Mouse (Mus musculus) erythroblast, embryonic 14.5 days (primary cell): ENCODE results near the gene Lhx9. TPM values are rescaled to one million over a fixed set of nuclear protein-coding genes. Genes with fewer than 3 reads are reported as not detected.
"Not testable (repeated sequence)": the region's sequence is repeated elsewhere in the genome, so short reads cannot be mapped to it uniquely, and the experiment has no call there.

Source experiments
- H3K27me3 ChIP-seq: 2 replicates; pipeline ENCODE4 v1.6.1; 2012; ENCODE audit warnings: inconsistent platforms; ENCODE audit not compliant: control insufficient read depth
- H3K36me3 ChIP-seq: 2 replicates; pipeline ENCODE4 v1.6.1; 2012; ENCODE audit warnings: mild to moderate bottlenecking, inconsistent platforms; ENCODE audit not compliant: control insufficient read depth
- H3K4me1 ChIP-seq: 2 replicates; pipeline ENCODE4 v1.6.1; 2012; ENCODE audit warnings: inconsistent platforms; ENCODE audit not compliant: control insufficient read depth
- H3K4me3 ChIP-seq: replicated peaks from 2 replicates; pipeline ENCODE3; 2012; ENCODE audit warnings: moderate library complexity, mild to moderate bottlenecking, inconsistent platforms
- H3K9me3 ChIP-seq: 2 replicates; pipeline ENCODE4 v1.6.1; 2012; ENCODE audit warnings: low read length, inconsistent platforms, mixed read lengths; ENCODE audit not compliant: control insufficient read depth
- GATA1 ChIP-seq: IDR thresholded peaks from 2 replicates; pipeline ENCODE4 v1.6.1; 2012; ENCODE audit warnings: low read length, inconsistent platforms, mixed read lengths
- TAL1 ChIP-seq: IDR thresholded peaks from 3 replicates; pipeline ENCODE4 v1.6.1; 2012; ENCODE audit warnings: low read length, inconsistent platforms, mixed read lengths
- polyA plus RNA-seq: library from polyadenylated mRNA; stranded (reverse); fragments of >175 nt; gene quantifications from 2 replicates; pipeline ENCODE4 v1.2.3, GENCODE M21; 2012

The Lhx9 gene
- polyA plus RNA-seq: not detected in 2 replicates

DNA sequence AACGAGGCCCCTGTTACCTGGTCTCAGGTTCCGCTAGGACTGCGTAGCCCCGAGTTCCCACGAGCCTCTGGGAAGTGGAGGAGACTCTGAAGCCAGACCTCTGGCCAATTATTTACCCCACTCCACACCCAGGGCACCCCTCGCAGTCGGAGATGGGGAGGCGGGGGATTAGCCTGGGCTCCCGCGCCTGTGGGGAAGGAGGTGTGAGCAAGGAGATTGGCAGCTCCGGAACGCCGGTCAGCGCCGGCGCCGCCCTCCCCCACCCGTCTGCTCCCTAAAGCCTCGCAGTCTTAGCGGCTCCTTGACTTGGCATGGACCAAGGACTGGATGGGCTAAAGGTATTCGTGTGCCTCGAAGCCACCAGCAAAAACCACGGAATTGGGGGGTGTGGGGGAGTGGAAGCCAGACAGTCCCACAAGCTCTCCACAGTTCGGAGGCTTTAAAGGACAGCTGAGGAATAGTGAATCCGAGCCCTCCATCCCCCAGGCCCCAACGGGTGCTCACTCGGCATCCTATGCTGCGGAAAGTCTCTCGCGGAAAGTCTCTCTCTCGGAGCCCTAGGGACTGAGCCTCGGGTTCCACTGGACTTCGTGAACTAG is at the start of gene Lhx9:
Gene Lhx9 (minus strand): TSS at position 67 of the 599 bp plus-strand sequence.
- Histone ChIP-seq H3K4me3 (no peak within 1 kb of the TSS), H3K9me3 (peaks cover 6% of the 10 kb centered on the region; the same call in 1 of the 2 replicates), H3K27me3 (peaks cover 76% of the 10 kb centered on the region), H3K36me3 (no peaks in the 10 kb centered on the region; the same call in 1 of the 2 replicates), H3K4me1 (no peaks in the 10 kb centered on the region; the same call in 1 of the 2 replicates)
- TF ChIP-seq TAL1: no peak
- TF ChIP-seq GATA1: no peak

DNA sequence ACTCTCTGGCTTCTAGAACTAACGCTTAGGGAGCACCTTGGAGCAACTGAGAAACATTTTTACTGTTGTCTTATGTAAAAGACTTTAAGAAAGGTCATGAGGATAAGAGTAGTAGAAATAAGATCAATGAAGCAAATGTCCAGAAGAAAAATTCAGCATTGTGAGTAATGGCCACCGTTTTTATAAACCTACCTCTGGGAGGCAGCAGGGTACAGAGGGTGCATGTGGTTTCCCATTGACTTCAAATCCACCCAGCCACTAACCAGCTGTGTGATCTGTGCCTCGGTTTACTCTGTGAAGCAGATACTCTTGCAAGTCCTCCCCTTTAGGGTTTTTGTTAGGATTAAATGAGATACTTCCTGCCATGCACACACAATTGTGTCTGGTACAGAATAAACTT is 47.7 kb upstream of the Lhx9 start:
- Histone ChIP-seq H3K4me3 (no peak overlapping the region), H3K9me3 (no peaks in the 10 kb centered on the region), H3K36me3 (no peaks in the 10 kb centered on the region), H3K27me3 (no peaks in the 10 kb centered on the region), H3K4me1 (no peaks in the 10 kb centered on the region)
- TF ChIP-seq GATA1: no peak
- no peak for TF ChIP-seq TAL1

GRCm38 (mm10) chr1:138877470-138878254 is 29.3 kb upstream of the Lhx9 start:
- TF ChIP-seq TAL1 (no peak), GATA1 (no peak)
- H3K27me3 ChIP-seq: no peaks in the 10 kb centered on the region
- no peaks in the 10 kb centered on the region for H3K4me1 ChIP-seq
- H3K9me3 ChIP-seq: peaks cover 4% of the 10 kb centered on the region; the same call in 1 of the 2 replicates
- no peak overlapping the region for H3K4me3 ChIP-seq
- H3K36me3 ChIP-seq: no peaks in the 10 kb centered on the region

- H3K4me3 ChIP-seq: no peak overlapping the region
- TF ChIP-seq TAL1 (no peak), GATA1 (no peak)
- H3K27me3 ChIP-seq: no peaks in the 10 kb centered on the region
- no peaks in the 10 kb centered on the region for H3K36me3 ChIP-seq
- peaks cover 4% of the 10 kb centered on the region; the same call in 1 of the 2 replicates for H3K9me3 ChIP-seq
- H3K4me1 ChIP-seq: no peaks in the 10 kb centered on the region
Measured at GRCm38 (mm10) chr1:138876371-138877045, 28.1 kb upstream of the Lhx9 start.

GRCm38 (mm10) chr1:138856101-138856950 is 7.9 kb upstream of the Lhx9 start, which contains the start of gene 2310009B15Rik:
Gene 2310009B15Rik, minus strand, starts transcription at chr1:138856852.
- not testable (repeated sequence) for H3K9me3 ChIP-seq, H3K27me3 ChIP-seq, H3K36me3 ChIP-seq, H3K4me1 ChIP-seq
- peak within 1 kb of the TSS; percentile 62 for H3K4me3 ChIP-seq

DNA sequence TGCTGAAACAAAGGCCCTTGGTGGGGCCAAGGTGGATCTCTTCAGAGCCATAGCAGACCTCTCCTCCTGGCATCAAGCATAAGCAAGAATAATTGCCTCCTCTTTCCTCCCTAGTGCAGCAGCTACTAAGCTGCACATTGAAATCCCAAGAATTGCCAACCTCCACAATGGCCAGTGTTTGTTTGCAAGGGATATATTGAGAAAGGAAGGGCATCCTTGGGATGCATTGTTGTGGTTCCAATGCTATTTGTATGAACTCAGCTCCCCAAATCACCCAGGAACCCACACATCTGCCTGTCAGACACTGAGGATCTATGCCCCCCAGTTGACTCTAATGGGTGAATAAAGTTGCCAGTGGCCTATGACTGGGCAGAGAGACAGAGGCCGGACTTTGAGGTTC is 2.4 kb upstream of the Lhx9 start:
- H3K4me3 ChIP-seq: no peak overlapping the region
- peaks cover 6% of the 10 kb centered on the region; the same call in 1 of the 2 replicates for H3K9me3 ChIP-seq
- H3K4me1 ChIP-seq: peaks cover 7% of the 10 kb centered on the region
- TF ChIP-seq GATA1 (no peak), TAL1 (no peak)
- H3K27me3 ChIP-seq: peaks cover 54% of the 10 kb centered on the region
- no peaks in the 10 kb centered on the region; the same call in 1 of the 2 replicates for H3K36me3 ChIP-seq

DNA sequence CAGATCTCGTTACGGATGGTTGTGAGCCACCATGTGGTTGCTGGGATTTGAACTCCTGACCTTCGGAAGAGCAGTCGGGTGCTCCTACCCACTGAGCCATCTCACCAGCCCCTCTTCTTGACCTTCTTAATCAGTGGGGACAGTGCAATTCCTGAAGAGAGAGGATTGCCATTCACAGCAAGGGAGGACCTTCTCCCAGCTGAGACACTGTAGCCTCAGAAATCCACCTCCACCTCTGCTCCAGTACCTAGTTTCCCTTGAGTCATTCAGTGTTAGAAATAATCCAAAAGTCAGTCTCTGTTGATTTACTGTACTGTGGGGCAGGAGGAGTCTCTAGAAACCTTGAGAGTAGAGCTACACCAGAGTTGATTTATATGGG is 1.8 kb upstream of the Lhx9 start:
- H3K4me1 ChIP-seq: peaks cover 5% of the 10 kb centered on the region
- H3K9me3 ChIP-seq: peaks cover 6% of the 10 kb centered on the region; the same call in 1 of the 2 replicates
- peaks cover 61% of the 10 kb centered on the region for H3K27me3 ChIP-seq
- TF ChIP-seq GATA1 (no peak), TAL1 (no peak)
- H3K4me3 ChIP-seq: no peak overlapping the region
- no peaks in the 10 kb centered on the region; the same call in 1 of the 2 replicates for H3K36me3 ChIP-seq

- Histone ChIP-seq H3K36me3 (no peaks in the 10 kb centered on the region; the same call in 1 of the 2 replicates), H3K27me3 (peaks cover 66% of the 10 kb centered on the region), H3K9me3 (peaks cover 6% of the 10 kb centered on the region; the same call in 1 of the 2 replicates), H3K4me3 (no peak overlapping the region), H3K4me1 (no peaks in the 10 kb centered on the region; the same call in 1 of the 2 replicates)
- TF ChIP-seq GATA1 (no peak), TAL1 (no peak)
Measured at GRCm38 (mm10) chr1:138849531-138850160, 1.3 kb upstream of the Lhx9 start.
